Mouse (Mus musculus) embryonic facial prominence, embryonic 10.5 days (tissue): ENCODE results near the gene Mtmr2. TPM values are rescaled to one million over a fixed set of nuclear protein-coding genes. Genes with fewer than 3 reads are reported as not detected.

ENCODE experiments used
- DNase-seq: peaks from one replicate; pipeline ENCODE4 v3.0.0-alpha.2; 2017; ENCODE audit warnings: low spot score
- H3K27ac ChIP-seq: fragments of 300-500 bp; sonication (generic); replicated peaks from 2 replicates; pipeline ENCODE4 v1.5.1; 2016; ENCODE audit warnings: mild to moderate bottlenecking
- H3K27me3 ChIP-seq: fragments of 300-500 bp; sonication (generic); replicated peaks from 2 replicates; pipeline ENCODE4 v1.6.1; 2016; ENCODE audit warnings: low read depth, mild to moderate bottlenecking; ENCODE audit not compliant: poor library complexity, severe bottlenecking
- H3K36me3 ChIP-seq: fragments of 300-500 bp; sonication (generic); replicated peaks from 2 replicates; pipeline ENCODE4 v1.6.1; 2016; ENCODE audit warnings: mild to moderate bottlenecking, moderate library complexity
- H3K4me1 ChIP-seq: fragments of 300-500 bp; sonication (generic); 2 replicates; pipeline ENCODE4 v1.6.1; 2016
- H3K4me3 ChIP-seq: fragments of 300-500 bp; sonication (generic); 2 replicates; pipeline ENCODE4 v1.5.1; 2016; ENCODE audit warnings: mild to moderate bottlenecking, moderate library complexity
- H3K9me3 ChIP-seq: fragments of 300-500 bp; sonication (generic); 2 replicates; pipeline ENCODE4 v1.6.1; 2016; ENCODE audit warnings: mild to moderate bottlenecking
- WGBS: fragments of 180-500 bp; shearing (Covaris S2); methylation state at CpG from one replicate; pipeline ENCODE4 v1.1.7; 2016; 5-methylcytosine and 5-hydroxymethylcytosine counted together
- polyA plus RNA-seq: library from polyadenylated mRNA; unstranded; fragments of >200 nt; fragmentation: Nextera tagmentation; extraction: Ambion mirVana; gene quantifications from 2 replicates; pipeline ENCODE4 v1.2.1, GENCODE M21; 2016

Gene Mtmr2
- polyA plus RNA-seq, 1 experiment from 2014 or later, result 89.3 TPM

DNA sequence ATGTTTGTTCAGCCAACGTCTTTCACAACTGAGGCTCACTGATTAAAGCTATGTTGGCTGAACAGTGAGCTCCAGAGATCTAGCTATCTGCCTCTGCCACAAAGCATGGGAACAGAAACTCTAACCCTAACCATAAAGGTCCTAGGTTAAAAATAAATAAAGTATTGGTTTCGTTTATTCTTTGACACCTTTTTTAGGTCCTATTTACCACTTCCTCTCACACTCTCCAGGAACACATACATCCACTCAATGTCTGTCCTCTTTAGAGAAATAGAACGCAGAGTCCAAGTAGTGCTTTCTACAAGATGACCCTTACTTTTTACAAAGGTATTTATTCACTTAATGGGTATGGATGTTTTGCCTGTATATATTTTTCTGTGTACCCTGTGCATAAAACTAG, 72.6 kb downstream of the Mtmr2 start:
- 95% methylated on average over 3 of the region's 3 CpGs for WGBS
- peaks cover 19% of the 10 kb centered on the region for H3K4me1 ChIP-seq
- H3K9me3 ChIP-seq, result no peaks in the 10 kb centered on the region
- no peak overlapping the region for H3K4me3 ChIP-seq
- DNase-seq, result no peak
- H3K27me3 ChIP-seq, result no peaks in the 10 kb centered on the region
- H3K36me3 ChIP-seq, result peaks cover 84% of the 10 kb centered on the region
- no peak overlapping the region for H3K27ac ChIP-seq

DNA sequence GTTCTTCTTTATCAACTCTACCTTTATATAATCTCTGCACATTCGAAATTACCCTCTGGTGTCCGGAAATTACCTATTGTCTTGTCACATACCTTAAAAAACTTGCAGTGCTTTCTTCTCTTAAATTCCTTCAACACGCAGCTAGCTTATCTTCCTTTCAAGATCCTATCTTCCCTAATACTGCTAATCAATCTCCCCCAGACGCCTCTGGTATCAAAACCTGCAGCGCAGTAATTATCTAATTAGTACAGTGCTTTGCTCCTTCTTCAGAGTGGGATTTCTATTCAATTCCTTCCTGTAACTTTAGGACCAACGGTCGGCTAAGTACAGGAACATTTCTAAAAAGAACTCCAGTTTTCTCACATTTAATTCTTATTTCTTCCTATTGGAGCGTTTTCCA, 77.7 kb downstream of the Mtmr2 start:
- Histone ChIP-seq H3K4me3 (peak overlapping the region; percentile 79), H3K36me3 (peaks cover 52% of the 10 kb centered on the region), H3K27ac (peak overlapping the region; percentile 96), H3K4me1 (peaks cover 27% of the 10 kb centered on the region), H3K27me3 (no peaks in the 10 kb centered on the region), H3K9me3 (no peaks in the 10 kb centered on the region)
- WGBS, result 8% methylated on average over 8 of the region's 8 CpGs
- DNase-seq, result no peak

DNA sequence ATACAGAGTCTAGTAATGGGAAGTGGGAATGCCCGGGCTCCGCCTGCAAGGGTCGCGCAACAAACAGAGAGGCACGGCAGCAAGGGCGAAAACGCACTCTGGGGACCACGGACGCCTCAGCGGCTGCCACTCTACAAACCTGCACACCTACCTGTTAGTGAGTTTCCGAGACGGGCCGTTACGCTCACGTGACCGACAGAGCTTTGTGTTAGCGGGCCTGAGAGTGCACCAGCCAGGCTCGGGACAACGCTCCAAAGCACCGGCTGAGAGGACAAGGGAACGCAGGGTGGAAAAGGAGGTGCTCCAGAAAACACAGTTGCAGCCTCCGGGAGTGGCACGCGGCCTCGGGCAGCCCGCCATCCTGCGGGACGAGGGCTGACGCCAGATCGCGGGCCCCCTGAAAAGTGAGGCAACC, 78.2 kb downstream of the Mtmr2 start:
- Histone ChIP-seq H3K36me3 (peaks cover 52% of the 10 kb centered on the region), H3K9me3 (no peaks in the 10 kb centered on the region), H3K27ac (peak overlapping the region; percentile 96), H3K4me3 (peak overlapping the region; percentile 79), H3K4me1 (peaks cover 27% of the 10 kb centered on the region), H3K27me3 (no peaks in the 10 kb centered on the region)
- under 1% methylated on average over 31 of the region's 31 CpGs for WGBS
- peak; percentile 80 for DNase-seq

DNA sequence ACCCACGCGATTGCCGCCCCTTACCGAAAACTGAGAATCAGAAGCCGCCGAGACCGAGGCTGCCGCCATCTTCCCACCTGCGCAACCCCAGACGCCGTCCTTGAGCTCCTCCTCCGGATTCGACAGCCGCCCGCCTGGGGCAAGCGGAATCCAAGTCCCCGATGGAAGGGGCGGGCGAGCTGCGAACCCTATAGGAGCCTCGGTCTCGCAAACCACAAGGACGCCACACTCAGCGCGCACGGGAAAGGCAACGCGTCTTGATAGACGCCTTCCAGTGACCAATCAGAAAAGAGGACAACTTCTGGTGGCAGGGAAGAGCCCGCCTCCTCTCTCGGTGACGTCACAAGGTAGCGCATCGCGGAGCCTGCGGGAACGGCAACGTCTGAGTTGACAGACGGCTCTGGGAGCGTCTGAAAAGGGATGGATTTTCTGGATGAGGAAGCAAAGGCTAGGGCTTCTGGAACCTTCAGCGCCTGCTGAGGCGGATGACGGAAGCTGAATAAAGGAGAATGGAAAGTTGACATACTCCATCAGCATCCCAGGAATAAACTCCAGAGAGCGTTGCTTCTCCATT, 78.7 kb downstream of the Mtmr2 start, which contains the start of gene Cep57:
Gene Cep57 (minus strand): TSS at position 276 of the 574 bp plus-strand sequence.
- peaks cover 27% of the 10 kb centered on the region for H3K4me1 ChIP-seq
- peak; percentile 96 for DNase-seq
- WGBS, result under 1% methylated on average over 44 of the region's 44 CpGs
- H3K36me3 ChIP-seq, result peaks cover 53% of the 10 kb centered on the region
- no peaks in the 10 kb centered on the region for H3K27me3 ChIP-seq
- H3K4me3 ChIP-seq, result peak within 1 kb of the TSS; percentile 79
- no peaks in the 10 kb centered on the region for H3K9me3 ChIP-seq
- peak within 1 kb of the TSS; percentile 99 for H3K27ac ChIP-seq

DNA sequence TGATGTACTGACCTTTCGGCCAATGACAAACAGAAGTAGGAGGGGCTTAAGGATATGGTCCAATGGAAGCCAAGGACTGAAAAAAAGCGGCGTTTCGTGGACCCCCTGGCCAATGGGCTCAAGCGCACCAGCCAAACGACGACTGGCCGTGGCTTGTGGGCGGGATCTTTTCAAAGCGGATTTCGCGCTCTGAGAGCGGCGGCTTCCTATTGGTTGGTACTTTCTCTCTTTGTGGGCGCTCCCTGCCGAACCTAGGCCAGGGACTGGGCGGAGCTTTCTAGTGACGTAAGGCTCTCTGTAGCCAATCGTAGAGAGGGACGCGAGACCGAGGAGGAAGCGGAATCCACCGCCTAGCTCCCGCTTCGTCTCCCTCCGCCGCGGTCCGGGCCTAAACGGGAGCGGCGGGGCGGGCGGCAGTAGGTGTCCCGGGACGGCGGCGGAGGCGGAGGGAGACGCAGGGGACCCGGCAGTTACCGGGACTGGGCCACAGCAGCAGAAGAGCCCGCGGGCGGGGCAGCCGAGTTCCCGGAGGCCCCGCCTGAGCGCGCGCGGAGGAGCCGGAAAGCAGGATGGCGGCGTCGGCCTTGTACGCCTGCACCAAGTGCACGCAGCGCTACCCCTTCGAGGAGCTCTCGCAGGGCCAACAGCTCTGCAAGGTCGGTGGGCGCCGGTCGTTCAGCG, 79.3 kb downstream of the Mtmr2 start, which contains the start of gene Fam76b:
Gene Fam76b (plus strand): TSS at position 311 of the 681 bp plus-strand sequence.
- Histone ChIP-seq H3K4me3 (peak within 1 kb of the TSS; percentile 79), H3K36me3 (peaks cover 54% of the 10 kb centered on the region), H3K27ac (peak within 1 kb of the TSS; percentile 99), H3K9me3 (no peaks in the 10 kb centered on the region), H3K27me3 (no peaks in the 10 kb centered on the region), H3K4me1 (peaks cover 27% of the 10 kb centered on the region)
- under 1% methylated on average over 67 of the region's 67 CpGs for WGBS
- DNase-seq, result peak; percentile 99

DNA sequence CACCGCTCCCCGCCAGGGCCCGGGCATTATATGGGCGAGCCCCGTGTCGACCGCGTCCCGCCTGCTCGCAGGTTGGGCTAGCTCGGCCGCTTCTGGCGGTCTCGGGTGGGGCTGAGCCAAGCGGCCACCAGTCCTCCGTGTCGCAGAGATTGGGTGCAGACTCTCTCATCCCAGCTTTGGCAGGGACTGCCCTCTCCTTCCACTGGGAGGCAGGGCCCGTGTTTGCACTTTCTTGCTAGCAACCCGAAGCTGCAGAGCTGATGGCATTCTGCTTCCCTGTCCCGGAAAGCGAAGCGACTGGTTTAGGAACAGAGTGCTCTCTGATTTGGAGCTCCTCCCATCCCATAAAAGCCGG, 79.9 kb downstream of the Mtmr2 start:
- Histone ChIP-seq H3K9me3 (no peaks in the 10 kb centered on the region), H3K36me3 (peaks cover 54% of the 10 kb centered on the region), H3K27me3 (no peaks in the 10 kb centered on the region), H3K4me3 (peak overlapping the region; percentile 79), H3K27ac (peak overlapping the region; percentile 99), H3K4me1 (peaks cover 27% of the 10 kb centered on the region)
- no peak for DNase-seq
- WGBS, result under 1% methylated on average over 23 of the region's 23 CpGs

DNA sequence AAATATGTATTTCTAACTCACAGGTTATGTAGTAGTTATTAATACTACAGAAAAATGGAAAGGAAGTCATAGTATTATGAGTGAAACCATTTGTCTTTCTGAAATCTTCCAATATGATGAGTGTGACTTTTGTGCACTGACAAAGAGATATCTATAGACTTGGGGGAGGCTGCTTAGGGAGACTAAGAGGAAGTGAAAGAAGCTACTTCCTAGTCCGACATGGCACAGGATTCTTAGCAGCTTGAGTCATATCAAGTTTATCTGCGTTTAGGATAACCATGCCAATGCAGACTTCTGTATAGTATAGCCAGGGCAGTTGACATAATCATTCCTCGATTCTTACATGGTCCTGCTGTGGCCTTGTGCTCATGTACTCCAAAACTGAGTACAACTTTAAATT, 87.0 kb downstream of the Mtmr2 start:
- H3K9me3 ChIP-seq, result no peaks in the 10 kb centered on the region
- H3K4me1 ChIP-seq, result no peaks in the 10 kb centered on the region
- DNase-seq, result no peak
- H3K4me3 ChIP-seq, result no peak overlapping the region
- no peaks in the 10 kb centered on the region for H3K27me3 ChIP-seq
- 88% methylated on average over 3 of the region's 3 CpGs for WGBS
- H3K36me3 ChIP-seq, result peaks cover 100% of the 10 kb centered on the region
- no peak overlapping the region for H3K27ac ChIP-seq

DNA sequence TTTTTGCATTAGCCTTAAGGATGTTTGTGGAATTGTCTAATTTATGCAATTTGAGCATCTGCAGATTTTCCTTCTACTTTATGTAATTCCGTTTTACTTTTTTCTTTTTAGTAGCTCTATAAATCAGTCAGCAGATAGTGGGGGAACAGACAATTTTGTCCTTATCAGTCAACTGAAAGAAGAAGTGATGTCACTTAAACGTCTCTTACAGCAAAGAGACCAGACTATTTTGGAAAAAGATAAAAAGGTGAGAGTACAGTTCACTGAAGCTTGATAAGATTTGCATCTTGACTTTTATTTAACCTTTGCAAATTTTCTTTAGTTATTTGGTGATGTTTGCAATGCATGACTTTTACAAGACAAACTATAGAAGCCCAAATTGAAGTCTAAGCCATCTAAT, 88.5 kb downstream of the Mtmr2 start:
- H3K27me3 ChIP-seq, result no peaks in the 10 kb centered on the region
- H3K36me3 ChIP-seq, result peaks cover 100% of the 10 kb centered on the region
- H3K9me3 ChIP-seq, result no peaks in the 10 kb centered on the region
- no peak overlapping the region for H3K27ac ChIP-seq
- H3K4me3 ChIP-seq, result no peak overlapping the region
- H3K4me1 ChIP-seq, result no peaks in the 10 kb centered on the region
- 90% methylated on average over 2 of the region's 2 CpGs for WGBS
- no peak for DNase-seq

DNA sequence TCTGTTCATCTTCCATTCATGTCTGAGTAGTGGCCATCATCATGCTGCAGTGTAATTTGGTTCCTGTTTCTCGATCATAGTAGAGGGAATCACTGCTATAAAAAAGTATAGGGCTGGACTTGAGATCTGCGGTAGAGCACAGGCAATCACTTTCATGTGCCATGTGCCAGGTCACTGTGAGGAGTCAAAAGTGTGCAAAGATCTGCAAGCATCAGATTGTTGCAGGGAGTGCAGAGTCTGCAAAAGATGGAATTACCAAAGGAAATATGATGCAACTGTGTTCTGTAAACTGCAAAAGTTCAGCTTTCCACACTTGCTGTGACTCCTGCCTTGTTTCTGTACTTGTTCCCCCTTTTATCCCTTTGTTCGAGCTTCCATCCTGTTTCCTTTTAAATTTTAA, 99.4 kb downstream of the Mtmr2 start:
- no peaks in the 10 kb centered on the region for H3K27me3 ChIP-seq
- H3K4me1 ChIP-seq, result no peaks in the 10 kb centered on the region
- DNase-seq, result no peak
- H3K9me3 ChIP-seq, result no peaks in the 10 kb centered on the region
- 88% methylated on average over 3 of the region's 3 CpGs for WGBS
- peaks cover 45% of the 10 kb centered on the region for H3K36me3 ChIP-seq
- no peak overlapping the region for H3K4me3 ChIP-seq
- no peak overlapping the region for H3K27ac ChIP-seq

DNA sequence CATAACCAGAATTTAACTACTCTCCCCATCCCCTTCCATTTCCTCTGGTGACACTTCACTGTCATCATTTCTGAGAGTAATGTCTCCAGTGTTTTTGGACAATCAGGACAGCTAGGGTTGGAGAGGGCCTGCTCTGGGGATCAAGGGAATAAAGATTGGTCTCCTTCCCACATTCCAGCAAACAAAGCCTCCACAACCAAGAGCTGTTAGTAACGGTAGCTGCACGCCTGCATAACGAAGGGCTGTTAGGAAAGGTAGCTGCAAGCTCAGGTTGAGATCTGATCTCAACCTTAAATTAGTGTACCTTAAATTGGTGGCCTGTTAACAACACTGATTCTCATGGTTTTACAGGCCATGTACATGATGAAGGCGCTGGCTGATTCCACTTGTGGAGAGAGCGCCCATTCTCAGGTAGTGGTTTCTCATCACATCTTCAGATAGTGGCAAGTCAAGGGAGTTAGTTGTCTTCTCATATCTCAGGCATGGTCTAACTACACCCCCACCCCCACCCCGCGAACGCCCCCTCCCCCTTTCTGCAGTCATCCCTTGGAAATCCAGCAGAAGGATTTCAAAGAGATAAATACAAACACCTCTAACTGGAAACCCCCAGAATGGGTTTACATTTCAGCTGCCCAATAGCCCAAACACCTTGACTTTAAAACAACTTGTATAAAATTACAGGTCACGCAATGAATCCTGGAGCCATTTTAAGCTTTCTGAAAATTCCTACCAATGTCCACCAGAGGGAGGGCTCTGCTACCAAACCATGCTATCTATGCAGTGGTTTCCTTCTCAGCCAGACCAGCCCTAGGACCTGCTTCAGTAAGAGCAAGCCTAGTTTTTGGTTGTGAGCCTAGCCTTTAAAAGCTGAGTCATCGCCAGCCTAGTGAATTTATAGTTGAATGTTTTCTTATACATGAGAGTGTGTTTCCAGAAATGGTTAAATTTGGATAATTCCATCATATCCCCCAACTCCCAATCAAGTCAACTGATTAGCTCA, 100.6 kb downstream of the Mtmr2 start:
- Histone ChIP-seq H3K27ac (no peak overlapping the region), H3K36me3 (peaks cover 33% of the 10 kb centered on the region), H3K4me3 (no peak overlapping the region), H3K27me3 (no peaks in the 10 kb centered on the region), H3K9me3 (no peaks in the 10 kb centered on the region), H3K4me1 (no peaks in the 10 kb centered on the region)
- WGBS, result 78% methylated on average over 10 of the region's 10 CpGs
- DNase-seq, result peak; percentile 31

DNA sequence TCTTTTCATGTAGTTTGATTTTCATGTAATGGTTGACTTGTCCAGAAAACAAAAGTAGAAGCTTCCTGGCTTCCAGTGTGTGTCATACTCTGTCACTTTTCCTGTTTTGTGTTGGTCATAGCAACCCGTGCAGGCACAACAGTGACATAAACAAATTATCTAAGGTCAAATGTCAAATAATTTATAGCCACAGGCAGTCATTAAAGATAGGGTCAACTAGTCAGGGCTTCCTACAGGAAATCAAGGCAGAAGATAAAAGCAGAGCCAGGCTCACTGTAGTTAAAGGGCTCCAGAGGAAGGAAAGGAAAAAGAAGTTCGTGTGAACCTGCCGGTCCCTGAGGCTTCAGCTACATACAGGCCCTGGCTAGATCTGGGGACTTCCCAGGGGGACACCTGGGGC, 105.7 kb downstream of the Mtmr2 start:
- Histone ChIP-seq H3K4me3 (no peak overlapping the region), H3K9me3 (no peaks in the 10 kb centered on the region), H3K36me3 (no peaks in the 10 kb centered on the region), H3K4me1 (peaks cover 7% of the 10 kb centered on the region; the same call in 1 of the 2 replicates), H3K27ac (no peak overlapping the region), H3K27me3 (no peaks in the 10 kb centered on the region)
- DNase-seq, result no peak
- WGBS, result 46% methylated on average over 3 of the region's 3 CpGs
